Mouse (Mus musculus) left cerebral cortex, postnatal 4 days (tissue): ENCODE results near the gene Lmf1. TPM values are rescaled to one million over a fixed set of nuclear protein-coding genes. Genes with fewer than 3 reads are reported as not detected.

ENCODE experiments used
- DNase-seq: peaks from one replicate; pipeline ENCODE4 v3.0.0-alpha.2; 2022
- intact Hi-C: fragments of 180-260 bp; cut with DNase I; formaldehyde crosslinking; loops from one replicate; pipeline ENCODE4 v1.15.1; 2025
- total RNA-seq, 2 experiments: library from RNA; stranded (reverse); gene quantifications; 2 replicates each; pipeline ENCODE4 v1.2.3; 2021

Gene Lmf1
- total RNA-seq, 2 experiments from 2014 or later = 19.4 to 21.5 TPM

- intact Hi-C loops = no loop called here
- DNase-seq = no peak
Observed at GRCm38 (mm10) chr17:25637986-25638385, 59.1 kb downstream of the Lmf1 start.

- intact Hi-C loops = no loop called here
- DNase-seq = no peak
Observed at GRCm38 (mm10) chr17:25638442-25638841, 59.6 kb downstream of the Lmf1 start.

GRCm38 (mm10) chr17:25640956-25641355 is 62.1 kb downstream of the Lmf1 start:
- no peak for DNase-seq
- intact Hi-C loops = no loop called here

GRCm38 (mm10) chr17:25642032-25642431 is 63.1 kb downstream of the Lmf1 start:
- intact Hi-C loops = no loop called here
- DNase-seq = no peak

GRCm38 (mm10) chr17:25643517-25644294 is 64.8 kb downstream of the Lmf1 start:
- intact Hi-C loops = no loop called here
- peak; percentile 47 for DNase-seq

- intact Hi-C loops = no loop called here
Observed at GRCm38 (mm10) chr17:25644761-25645160, 65.9 kb downstream of the Lmf1 start.

GRCm38 (mm10) chr17:25645661-25646060 is 66.8 kb downstream of the Lmf1 start:
- intact Hi-C loops = no loop called here

More at GRCm38 (mm10) chr17:25644761-25645160, 65.9 kb downstream of the Lmf1 start:
- DNase-seq = no peak

GRCm38 (mm10) chr17:25647901-25648300 is 69.0 kb downstream of the Lmf1 start:
- intact Hi-C loops = no loop called here
- DNase-seq = no peak

More at GRCm38 (mm10) chr17:25645661-25646060, 66.8 kb downstream of the Lmf1 start:
- DNase-seq = no peak

GRCm38 (mm10) chr17:25648678-25649216 is 69.9 kb downstream of the Lmf1 start:
- no peak for DNase-seq
- intact Hi-C loops = no loop called here

- intact Hi-C loops = no loop called here
- DNase-seq = no peak
Observed at GRCm38 (mm10) chr17:25650726-25651125, 71.8 kb downstream of the Lmf1 start.

- no peak for DNase-seq
- intact Hi-C loops = no loop called here
Observed at GRCm38 (mm10) chr17:25652272-25652671, 73.4 kb downstream of the Lmf1 start.

GRCm38 (mm10) chr17:25656142-25656825 is 77.4 kb downstream of the Lmf1 start:
- intact Hi-C loops = no loop called here
- DNase-seq = no peak

- DNase-seq = no peak
- intact Hi-C loops = no loop called here
Observed at GRCm38 (mm10) chr17:25656826-25657189, 77.9 kb downstream of the Lmf1 start.

GRCm38 (mm10) chr17:25663213-25663835 is 84.4 kb downstream of the Lmf1 start:
- peak; percentile 45 for DNase-seq

GRCm38 (mm10) chr17:25665485-25665884 is 86.6 kb downstream of the Lmf1 start:
- intact Hi-C loops = no loop called here
- no peak for DNase-seq

More at GRCm38 (mm10) chr17:25663213-25663835, 84.4 kb downstream of the Lmf1 start:
- intact Hi-C loops = no loop called here

- intact Hi-C loops = no loop called here
- no peak for DNase-seq
Observed at GRCm38 (mm10) chr17:25665891-25666290, 87.0 kb downstream of the Lmf1 start.

- intact Hi-C loops = no loop called here
Observed at GRCm38 (mm10) chr17:25668481-25669055, 89.7 kb downstream of the Lmf1 start.

GRCm38 (mm10) chr17:25672982-25673381 is 94.1 kb downstream of the Lmf1 start:
- intact Hi-C loops = no loop called here
- DNase-seq = peak; percentile 48

More at GRCm38 (mm10) chr17:25668481-25669055, 89.7 kb downstream of the Lmf1 start:
- peak; percentile 47 for DNase-seq

GRCm38 (mm10) chr17:25677969-25678368 is 99.1 kb downstream of the Lmf1 start:
- intact Hi-C loops = no loop called here
- no peak for DNase-seq

- no peak for DNase-seq
- intact Hi-C loops = no loop called here
Observed at GRCm38 (mm10) chr17:25679818-25680217, 100.9 kb downstream of the Lmf1 start.

- no peak for DNase-seq
- intact Hi-C loops = no loop called here
Observed at GRCm38 (mm10) chr17:25681636-25682035, 102.8 kb downstream of the Lmf1 start.
